Mouse (Mus musculus): ENCODE measurements around the gene Ucma. TPM values are rescaled to one million over a fixed set of nuclear protein-coding genes. Genes with fewer than 3 reads are reported as not detected.

Ucma gene
- polyA plus RNA-seq, 1 experiment from 2014 or later, result 0.65 TPM

- no peaks in the 10 kb centered on the region for H3K27me3 ChIP-seq
- no peak for ATAC-seq
- H3K36me3 ChIP-seq (ENCODE audit: poor library complexity, severe bottlenecking), result peaks cover 21% of the 10 kb centered on the region
- WGBS, result 16% methylated on average over 8 of the region's 8 CpGs
- peaks cover 9% of the 10 kb centered on the region for H3K4me1 ChIP-seq
- no peak overlapping the region for H3K27ac ChIP-seq
- no peaks in the 10 kb centered on the region for H3K9me3 ChIP-seq (replicated peaks)
- H3K4me3 ChIP-seq, result peak overlapping the region; percentile 67
- H3K4me2 ChIP-seq, result peak overlapping the region; percentile 70
- H3K9ac ChIP-seq, result peak overlapping the region; percentile 73
Observed at GRCm38 (mm10) chr2:5011898-5012490, 36.1 kb downstream of the Ucma start.

DNA sequence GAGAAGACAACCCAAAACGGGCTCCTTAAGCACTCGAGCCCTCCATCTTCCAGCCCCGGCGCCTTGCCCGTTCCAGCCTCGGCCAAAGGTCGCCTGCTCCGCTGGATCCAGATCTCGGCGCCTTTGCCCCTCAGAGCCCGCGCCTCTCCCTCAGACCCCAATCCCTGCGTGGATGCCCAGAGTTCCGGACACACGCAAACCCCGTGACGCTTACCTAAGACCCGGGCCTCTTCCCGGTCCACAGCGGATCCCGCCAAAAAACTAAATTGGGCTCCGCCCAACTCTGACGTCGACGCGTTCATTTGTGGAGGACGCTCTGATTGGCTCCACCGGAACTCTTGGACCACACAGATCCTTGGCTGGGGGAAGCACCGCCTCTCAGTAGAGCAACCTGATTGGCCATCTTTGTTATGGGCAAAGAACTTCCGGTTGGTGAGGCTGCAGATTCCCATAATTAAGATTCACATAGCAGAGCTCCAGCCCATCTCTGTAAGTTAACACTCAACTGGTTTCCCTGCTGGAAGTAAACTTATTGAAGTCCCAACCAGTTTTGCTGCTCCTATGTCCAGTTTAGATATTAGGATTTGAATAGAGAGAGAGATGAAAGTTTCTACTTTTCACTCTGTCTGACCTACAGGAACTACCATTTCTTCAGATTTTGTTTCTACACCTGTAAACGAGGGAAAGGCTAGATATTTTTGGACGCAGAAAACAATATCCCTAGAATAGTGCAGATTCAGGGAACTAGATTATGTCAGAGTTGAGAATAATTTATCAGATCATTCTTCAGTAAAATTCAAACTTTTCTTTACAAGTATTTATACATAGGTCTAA, 36.8 kb downstream of the Ucma start, which contains the start of gene Mcm10:
Gene Mcm10, minus strand, starts transcription at position 301 of the 834 bp plus-strand sequence.
- Histone ChIP-seq H3K9ac (peak within 1 kb of the TSS; percentile 73), H3K4me3 (peak within 1 kb of the TSS; percentile 67), H3K27me3 (no peaks in the 10 kb centered on the region), H3K9me3 (replicated peaks) (no peaks in the 10 kb centered on the region), H3K27ac (no peak within 1 kb of the TSS), H3K4me2 (peak within 1 kb of the TSS; percentile 70), H3K36me3 (ENCODE audit: poor library complexity, severe bottlenecking) (peaks cover 14% of the 10 kb centered on the region), H3K4me1 (peaks cover 9% of the 10 kb centered on the region)
- 3% methylated on average over 32 of the region's 32 CpGs for WGBS
- peak; percentile 100 for ATAC-seq

DNA sequence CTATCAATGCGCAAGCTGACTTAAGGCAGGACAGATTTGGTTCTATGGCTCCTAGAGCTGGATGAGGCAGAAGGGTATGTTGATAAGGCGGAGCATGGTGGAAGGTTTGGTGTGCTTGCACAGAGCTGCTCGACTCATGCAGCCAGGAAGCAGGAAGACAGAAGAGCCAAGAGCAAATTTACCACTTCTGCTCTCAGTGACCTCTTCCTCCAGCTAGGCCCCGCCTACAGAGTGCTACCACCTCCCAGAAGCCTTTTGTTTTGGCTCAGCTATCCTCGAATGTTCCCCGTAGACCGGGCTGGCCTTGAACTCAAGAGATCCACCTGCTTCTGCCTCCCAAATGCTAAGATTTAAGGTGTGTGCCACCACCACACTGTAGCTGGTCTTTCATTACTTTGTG, 38.7 kb downstream of the Ucma start:
- H3K9ac ChIP-seq, result no peak overlapping the region
- WGBS, result 79% methylated on average over 7 of the region's 7 CpGs

GRCm38 (mm10) chr2:5015527-5015926, 39.6 kb downstream of the Ucma start:
- no peak for ATAC-seq
- Histone ChIP-seq H3K27ac (no peak overlapping the region), H3K9me3 (replicated peaks) (no peaks in the 10 kb centered on the region), H3K4me3 (no peak overlapping the region), H3K27me3 (no peaks in the 10 kb centered on the region), H3K4me2 (no peak overlapping the region), H3K4me1 (peaks cover 9% of the 10 kb centered on the region), H3K9ac (no peak overlapping the region), H3K36me3 (ENCODE audit: poor library complexity, severe bottlenecking) (no peaks in the 10 kb centered on the region)
- 87% methylated on average over 6 of the region's 6 CpGs for WGBS

More for the DNA sequence above, 38.7 kb downstream of the Ucma start:
- H3K27ac ChIP-seq, result no peak overlapping the region
- no peak overlapping the region for H3K4me2 ChIP-seq
- H3K9me3 ChIP-seq (replicated peaks), result no peaks in the 10 kb centered on the region
- no peaks in the 10 kb centered on the region; the same call in 1 of the 2 replicates for H3K36me3 ChIP-seq (ENCODE audit: poor library complexity, severe bottlenecking)
- H3K27me3 ChIP-seq, result no peaks in the 10 kb centered on the region
- ATAC-seq, result no peak
- no peak overlapping the region for H3K4me3 ChIP-seq
- peaks cover 9% of the 10 kb centered on the region for H3K4me1 ChIP-seq

DNA sequence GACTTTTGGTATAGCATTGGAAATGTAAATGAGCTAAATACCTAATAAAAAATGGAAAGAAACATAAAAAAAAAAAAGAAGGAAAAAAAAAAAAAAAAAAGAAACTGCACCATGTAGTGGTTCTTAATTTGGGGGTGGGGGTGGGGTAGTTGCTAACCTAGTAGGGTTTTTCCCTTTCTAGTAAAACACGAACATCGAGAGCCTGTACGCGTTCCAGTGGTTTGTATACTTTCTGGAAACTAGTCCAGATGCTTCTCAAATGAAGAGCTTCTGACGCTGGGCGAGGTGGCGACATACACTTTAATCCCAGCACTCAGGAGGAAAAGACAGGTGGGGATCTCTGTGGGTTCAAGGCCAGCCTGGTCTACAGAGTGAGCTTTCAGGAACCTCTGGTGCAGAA, 41.0 kb downstream of the Ucma start:
- Histone ChIP-seq H3K4me3 (no peak overlapping the region), H3K27ac (no peak overlapping the region), H3K9me3 (replicated peaks) (no peaks in the 10 kb centered on the region), H3K4me1 (peaks cover 2% of the 10 kb centered on the region), H3K4me2 (no peak overlapping the region), H3K36me3 (ENCODE audit: poor library complexity, severe bottlenecking) (no peaks in the 10 kb centered on the region), H3K9ac (no peak overlapping the region), H3K27me3 (no peaks in the 10 kb centered on the region)
- 98% methylated on average over 7 of the region's 7 CpGs for WGBS
- no peak for ATAC-seq

- WGBS, result 66% methylated on average over 1 of the region's 1 CpGs
Observed at GRCm38 (mm10) chr2:5019708-5020107, 43.8 kb downstream of the Ucma start.

DNA sequence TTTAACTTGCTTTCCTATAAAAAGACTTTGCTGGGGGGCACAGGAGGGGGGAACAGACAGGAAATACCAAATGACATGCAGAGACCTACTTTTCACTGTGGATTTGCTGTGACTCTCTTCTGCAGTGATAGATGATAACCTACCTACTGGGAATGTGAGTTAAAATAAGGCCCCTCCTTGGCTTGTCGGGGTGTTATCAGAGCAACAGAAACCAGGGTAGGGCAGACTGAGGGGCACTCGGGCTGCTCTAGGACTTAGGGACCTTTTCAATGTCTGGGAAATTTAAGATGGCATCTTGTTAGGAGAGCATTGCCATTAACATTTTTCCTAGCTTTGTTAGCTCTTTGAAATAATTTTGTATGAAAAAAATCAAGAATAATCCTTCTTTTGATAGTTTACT, 47.4 kb downstream of the Ucma start:
- WGBS, result 85% methylated on average over 2 of the region's 2 CpGs
- Histone ChIP-seq H3K27me3 (no peaks in the 10 kb centered on the region), H3K4me1 (0 out of 2 replicates have a peak, but pooled peaks cover 3% of the 10 kb centered on the region), H3K4me2 (no peak overlapping the region), H3K4me3 (no peak overlapping the region), H3K9me3 (replicated peaks) (no peaks in the 10 kb centered on the region), H3K36me3 (ENCODE audit: poor library complexity, severe bottlenecking) (no peaks in the 10 kb centered on the region), H3K9ac (no peak overlapping the region), H3K27ac (no peak overlapping the region)
- no peak for ATAC-seq

More at GRCm38 (mm10) chr2:5019708-5020107, 43.8 kb downstream of the Ucma start:
- Histone ChIP-seq H3K9ac (no peak overlapping the region), H3K27me3 (no peaks in the 10 kb centered on the region), H3K27ac (no peak overlapping the region), H3K9me3 (replicated peaks) (no peaks in the 10 kb centered on the region), H3K4me2 (no peak overlapping the region), H3K36me3 (ENCODE audit: poor library complexity, severe bottlenecking) (no peaks in the 10 kb centered on the region), H3K4me3 (no peak overlapping the region), H3K4me1 (no peaks in the 10 kb centered on the region)
- peak; percentile 27; the same call in 1 of the 2 replicates for ATAC-seq

- ATAC-seq, result no peak
- H3K9ac ChIP-seq, result no peak overlapping the region
- H3K4me1 ChIP-seq, result 0 out of 2 replicates have a peak, but pooled peaks cover 3% of the 10 kb centered on the region
- H3K27ac ChIP-seq, result no peak overlapping the region
- H3K4me2 ChIP-seq, result no peak overlapping the region
- H3K36me3 ChIP-seq (ENCODE audit: poor library complexity, severe bottlenecking), result no peaks in the 10 kb centered on the region
- no peak overlapping the region for H3K4me3 ChIP-seq
- H3K9me3 ChIP-seq (replicated peaks), result no peaks in the 10 kb centered on the region
- 86% methylated on average over 14 of the region's 14 CpGs for WGBS
- H3K27me3 ChIP-seq, result no peaks in the 10 kb centered on the region
Observed at GRCm38 (mm10) chr2:5023699-5024399, 47.9 kb downstream of the Ucma start.

GRCm38 (mm10) chr2:5025162-5025733, 49.3 kb downstream of the Ucma start:
- Histone ChIP-seq H3K9ac (no peak overlapping the region), H3K27me3 (no peaks in the 10 kb centered on the region), H3K4me1 (0 out of 2 replicates have a peak, but pooled peaks cover 3% of the 10 kb centered on the region), H3K4me2 (no peak overlapping the region), H3K9me3 (replicated peaks) (no peaks in the 10 kb centered on the region), H3K36me3 (ENCODE audit: poor library complexity, severe bottlenecking) (no peaks in the 10 kb centered on the region), H3K27ac (no peak overlapping the region), H3K4me3 (no peak overlapping the region)
- no peak for ATAC-seq
- 39% methylated on average over 3 of the region's 4 CpGs for WGBS

- Histone ChIP-seq H3K27ac (no peak overlapping the region; the same call in 1 of the 2 replicates), H3K9ac (no peak overlapping the region), H3K9me3 (replicated peaks) (no peaks in the 10 kb centered on the region), H3K4me2 (no peak overlapping the region), H3K27me3 (no peaks in the 10 kb centered on the region), H3K36me3 (ENCODE audit: poor library complexity, severe bottlenecking) (no peaks in the 10 kb centered on the region), H3K4me3 (no peak overlapping the region), H3K4me1 (0 out of 2 replicates have a peak, but pooled peaks cover 3% of the 10 kb centered on the region)
- 59% methylated on average over 6 of the region's 6 CpGs for WGBS
- no peak for ATAC-seq
Observed at GRCm38 (mm10) chr2:5027057-5027456, 51.1 kb downstream of the Ucma start.

GRCm38 (mm10) chr2:5028047-5028446, 52.1 kb downstream of the Ucma start:
- Histone ChIP-seq H3K4me1 (0 out of 2 replicates have a peak, but pooled peaks cover 3% of the 10 kb centered on the region), H3K36me3 (ENCODE audit: poor library complexity, severe bottlenecking) (no peaks in the 10 kb centered on the region), H3K4me3 (no peak overlapping the region), H3K27ac (no peak overlapping the region), H3K9me3 (replicated peaks) (no peaks in the 10 kb centered on the region), H3K9ac (no peak overlapping the region), H3K4me2 (no peak overlapping the region), H3K27me3 (no peaks in the 10 kb centered on the region)
- no peak for ATAC-seq
- WGBS, result 86% methylated on average over 7 of the region's 7 CpGs

Measured in forebrain, embryonic 13.5 days (tissue).